Mouse (Mus musculus): ENCODE measurements around the gene Cxcl16. TPM values are rescaled to one million over a fixed set of nuclear protein-coding genes. Genes with fewer than 3 reads are reported as not detected.

The Cxcl16 gene
- polyA plus RNA-seq (2015; fragmentation: Nextera tagmentation; extraction: Ambion mirVana) = 6.0 and 7.3 TPM in 2 replicates

DNA sequence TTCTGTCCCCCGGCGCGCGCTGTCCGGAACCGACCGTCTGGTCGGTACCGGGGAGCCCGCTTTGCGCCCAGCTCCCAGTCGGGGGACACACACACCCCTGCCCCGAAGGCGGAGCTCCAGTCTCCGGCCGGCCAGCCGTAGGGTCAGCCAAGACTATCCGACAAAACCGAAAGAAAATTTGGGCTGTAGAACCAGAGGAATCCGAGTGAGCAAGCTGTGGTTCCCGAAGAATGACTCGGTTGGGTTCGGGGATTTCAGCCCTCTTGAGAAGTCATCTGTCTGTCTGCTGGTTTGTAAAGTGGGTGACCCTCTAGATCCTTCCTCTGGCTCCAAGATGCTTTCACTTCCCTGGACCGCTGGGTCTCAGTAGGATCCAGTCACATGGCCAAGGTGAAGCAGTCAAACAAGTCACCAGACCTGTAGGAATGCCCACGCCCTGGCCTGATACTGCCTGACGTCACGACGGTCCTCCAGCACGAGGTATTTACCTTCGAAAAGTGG is at the start of gene Cxcl16:
Gene Cxcl16 (minus strand): TSS at position 384 of the 501 bp plus-strand sequence.
- peak within 1 kb of the TSS; percentile 82 for H3K4me2 ChIP-seq (ENCODE audit: low read length)
- 6% methylated on average over 30 of the region's 30 CpGs for WGBS
- no peak within 1 kb of the TSS for H3K27ac ChIP-seq (ENCODE audit: low read depth, low read length)
- ATAC-seq = no peak
- H3K4me3 ChIP-seq (ENCODE audit: low read length) = peak within 1 kb of the TSS; percentile 46
- peak within 1 kb of the TSS; percentile 67 for H3K9ac ChIP-seq (ENCODE audit: low read depth, low read length)
- H3K4me1 ChIP-seq (ENCODE audit: control insufficient read depth, insufficient read depth, low read depth, low read length) = peaks cover 6% of the 10 kb centered on the region
- H3K9me3 ChIP-seq (ENCODE audit: control insufficient read depth, low read length) = no peaks in the 10 kb centered on the region
- H3K27me3 ChIP-seq (replicated peaks; ENCODE audit: control insufficient read depth, insufficient read depth, low read length) = peaks cover 13% of the 10 kb centered on the region
- no peaks in the 10 kb centered on the region for H3K36me3 ChIP-seq (ENCODE audit: control insufficient read depth, insufficient read depth, low read length)

DNA sequence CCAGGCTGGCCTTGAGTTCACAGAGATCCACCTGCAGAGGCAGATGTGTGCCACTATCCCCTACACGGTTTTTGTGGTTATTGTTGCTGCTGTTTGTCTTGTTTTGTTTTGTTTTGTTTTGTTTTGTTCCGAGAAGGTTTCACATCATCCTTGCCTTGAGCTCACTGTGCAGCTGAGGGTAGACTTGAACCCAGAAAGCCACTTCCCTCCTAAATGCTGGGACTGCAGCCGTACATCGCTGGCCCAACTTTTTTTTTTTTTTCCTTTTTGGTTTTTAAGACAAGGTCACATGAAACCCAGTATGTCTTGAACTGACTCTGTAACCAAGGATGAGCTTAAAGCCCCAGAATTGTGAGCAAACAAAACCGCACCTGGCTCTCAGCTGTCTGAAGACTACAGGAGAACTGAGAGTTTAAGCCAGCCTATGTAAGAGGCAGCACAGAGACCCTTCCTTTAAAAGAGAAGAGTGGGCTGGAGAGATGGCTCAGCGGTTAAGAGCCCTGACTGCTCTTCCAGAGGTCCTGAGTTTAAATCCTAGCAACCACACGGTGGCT is 47.3 kb upstream of the Cxcl16 start:
- 78% methylated on average over 7 of the region's 7 CpGs for WGBS
- Histone ChIP-seq H3K4me1 (ENCODE audit: control insufficient read depth, insufficient read depth, low read depth, low read length) (peaks cover 3% of the 10 kb centered on the region), H3K9ac (ENCODE audit: low read depth, low read length) (no peak overlapping the region), H3K4me2 (ENCODE audit: low read length) (no peak overlapping the region), H3K36me3 (ENCODE audit: control insufficient read depth, insufficient read depth, low read length) (no peaks in the 10 kb centered on the region), H3K27me3 (replicated peaks; ENCODE audit: control insufficient read depth, insufficient read depth, low read length) (peaks cover 4% of the 10 kb centered on the region; the same call in 1 of the 2 replicates), H3K4me3 (ENCODE audit: low read length) (no peak overlapping the region), H3K27ac (ENCODE audit: low read depth, low read length) (no peak overlapping the region), H3K9me3 (ENCODE audit: control insufficient read depth, low read length) (no peaks in the 10 kb centered on the region)
- no peak for ATAC-seq

DNA sequence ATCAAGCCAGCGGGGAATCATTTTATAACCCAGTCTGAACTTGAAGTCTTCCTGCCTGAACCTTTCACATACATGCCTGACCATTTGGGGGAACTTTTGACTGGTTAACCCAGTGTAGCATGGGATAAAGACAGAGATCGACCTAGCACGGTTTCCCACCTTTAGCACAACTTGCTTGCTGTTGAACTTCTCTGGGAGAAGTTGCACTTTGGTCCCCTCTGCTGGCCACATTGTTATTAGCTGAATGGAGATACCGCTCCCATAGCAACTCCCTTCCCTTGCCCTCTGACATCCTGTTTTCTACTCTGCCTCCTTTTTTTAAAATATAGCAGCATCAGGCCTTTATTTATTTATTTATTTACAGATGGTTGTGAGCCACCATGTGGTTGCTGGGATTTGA is 46.6 kb upstream of the Cxcl16 start:
- WGBS = 22% methylated on average over 4 of the region's 4 CpGs
- peaks cover 3% of the 10 kb centered on the region for H3K4me1 ChIP-seq (ENCODE audit: control insufficient read depth, insufficient read depth, low read depth, low read length)
- H3K27ac ChIP-seq (ENCODE audit: low read depth, low read length) = no peak overlapping the region
- H3K9ac ChIP-seq (ENCODE audit: low read depth, low read length) = no peak overlapping the region
- no peak overlapping the region for H3K4me2 ChIP-seq (ENCODE audit: low read length)
- H3K9me3 ChIP-seq (ENCODE audit: control insufficient read depth, low read length) = no peaks in the 10 kb centered on the region
- H3K4me3 ChIP-seq (ENCODE audit: low read length) = no peak overlapping the region
- no peaks in the 10 kb centered on the region for H3K36me3 ChIP-seq (ENCODE audit: control insufficient read depth, insufficient read depth, low read length)
- no peak for ATAC-seq
- H3K27me3 ChIP-seq (replicated peaks; ENCODE audit: control insufficient read depth, insufficient read depth, low read length) = peaks cover 4% of the 10 kb centered on the region; the same call in 1 of the 2 replicates

DNA sequence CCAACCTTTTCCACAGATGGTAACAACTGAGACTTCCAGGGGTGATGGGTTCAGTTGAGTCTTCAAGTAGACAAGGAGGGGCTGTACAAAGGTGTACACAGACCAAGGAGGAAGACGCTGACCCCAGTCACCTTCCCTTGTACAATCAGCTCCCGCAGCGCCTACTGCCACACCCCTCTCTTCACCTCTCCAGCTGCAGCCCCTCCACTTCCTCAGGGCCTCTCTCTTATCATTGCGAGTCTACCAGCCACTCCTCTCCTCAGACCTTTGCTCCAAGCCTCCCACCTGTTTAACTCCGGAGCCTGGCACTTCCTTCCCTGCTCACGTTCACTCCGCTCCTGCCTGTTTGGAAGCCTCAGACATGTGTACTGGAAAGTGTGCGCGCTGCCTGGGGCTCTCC is 45.2 kb upstream of the Cxcl16 start, which contains the start of gene Tm4sf5:
Gene Tm4sf5 (plus strand): TSS at position 275 of the 400 bp plus-strand sequence.
- no peak within 1 kb of the TSS for H3K27ac ChIP-seq (ENCODE audit: low read depth, low read length)
- H3K36me3 ChIP-seq (ENCODE audit: control insufficient read depth, insufficient read depth, low read length) = no peaks in the 10 kb centered on the region
- ATAC-seq = no peak
- H3K4me2 ChIP-seq (ENCODE audit: low read length) = no peak within 1 kb of the TSS
- H3K4me3 ChIP-seq (ENCODE audit: low read length) = no peak within 1 kb of the TSS
- WGBS = 87% methylated on average over 9 of the region's 9 CpGs
- 0 out of 2 replicates have a peak, but pooled peaks cover 2% of the 10 kb centered on the region for H3K27me3 ChIP-seq (replicated peaks; ENCODE audit: control insufficient read depth, insufficient read depth, low read length)
- H3K9ac ChIP-seq (ENCODE audit: low read depth, low read length) = no peak within 1 kb of the TSS
- no peaks in the 10 kb centered on the region for H3K9me3 ChIP-seq (ENCODE audit: control insufficient read depth, low read length)
- H3K4me1 ChIP-seq (ENCODE audit: control insufficient read depth, insufficient read depth, low read depth, low read length) = peaks cover 3% of the 10 kb centered on the region

DNA sequence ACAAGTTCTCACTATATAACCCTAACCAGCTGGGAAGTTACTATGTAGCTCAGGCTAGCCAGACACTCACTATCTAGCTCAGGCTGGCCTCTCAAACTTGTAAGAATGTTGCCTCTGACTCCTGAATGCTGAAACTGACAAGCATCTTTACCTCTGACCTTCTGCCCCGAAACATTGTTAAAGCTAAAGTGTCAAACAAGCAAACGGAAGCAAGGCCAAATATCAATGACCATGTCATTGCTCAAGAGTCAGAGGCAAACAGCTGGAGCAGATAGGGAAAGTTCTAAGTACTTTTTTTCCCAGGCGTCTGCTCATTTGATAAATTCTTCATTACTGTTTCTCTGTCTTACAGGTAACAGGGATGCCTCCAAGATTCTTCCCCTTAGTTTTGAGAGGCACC is 42.2 kb upstream of the Cxcl16 start:
- ATAC-seq = no peak
- Histone ChIP-seq H3K27ac (ENCODE audit: low read depth, low read length) (no peak overlapping the region), H3K9ac (ENCODE audit: low read depth, low read length) (no peak overlapping the region), H3K9me3 (ENCODE audit: control insufficient read depth, low read length) (no peaks in the 10 kb centered on the region), H3K36me3 (ENCODE audit: control insufficient read depth, insufficient read depth, low read length) (no peaks in the 10 kb centered on the region), H3K4me2 (ENCODE audit: low read length) (no peak overlapping the region), H3K27me3 (replicated peaks; ENCODE audit: control insufficient read depth, insufficient read depth, low read length) (no peaks in the 10 kb centered on the region), H3K4me1 (ENCODE audit: control insufficient read depth, insufficient read depth, low read depth, low read length) (no peaks in the 10 kb centered on the region), H3K4me3 (ENCODE audit: low read length) (no peak overlapping the region)
- WGBS = 77% methylated on average over 3 of the region's 3 CpGs

DNA sequence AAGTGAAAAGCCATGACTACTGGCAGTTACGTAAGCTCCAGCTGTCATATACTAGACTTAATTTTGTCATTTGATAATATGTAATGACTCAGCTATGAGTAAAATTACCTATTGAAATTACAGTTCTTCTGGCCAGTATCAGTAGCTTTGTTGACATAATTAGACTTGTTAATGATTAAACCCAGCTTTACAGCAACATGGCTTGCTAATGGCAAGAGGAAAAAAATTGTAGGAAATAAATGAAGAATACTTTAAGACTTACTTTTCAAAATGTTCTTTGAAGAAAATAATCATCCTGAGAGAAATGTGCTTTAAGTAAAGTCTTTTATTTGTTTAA is 40.7 kb upstream of the Cxcl16 start:
- WGBS = 95% methylated on average over 1 of the region's 1 CpGs
- Histone ChIP-seq H3K9ac (ENCODE audit: low read depth, low read length) (no peak overlapping the region), H3K27me3 (replicated peaks; ENCODE audit: control insufficient read depth, insufficient read depth, low read length) (no peaks in the 10 kb centered on the region), H3K4me3 (ENCODE audit: low read length) (no peak overlapping the region), H3K4me1 (ENCODE audit: control insufficient read depth, insufficient read depth, low read depth, low read length) (no peaks in the 10 kb centered on the region), H3K36me3 (ENCODE audit: control insufficient read depth, insufficient read depth, low read length) (no peaks in the 10 kb centered on the region), H3K4me2 (ENCODE audit: low read length) (no peak overlapping the region), H3K9me3 (ENCODE audit: control insufficient read depth, low read length) (no peaks in the 10 kb centered on the region), H3K27ac (ENCODE audit: low read depth, low read length) (no peak overlapping the region)
- no peak for ATAC-seq

DNA sequence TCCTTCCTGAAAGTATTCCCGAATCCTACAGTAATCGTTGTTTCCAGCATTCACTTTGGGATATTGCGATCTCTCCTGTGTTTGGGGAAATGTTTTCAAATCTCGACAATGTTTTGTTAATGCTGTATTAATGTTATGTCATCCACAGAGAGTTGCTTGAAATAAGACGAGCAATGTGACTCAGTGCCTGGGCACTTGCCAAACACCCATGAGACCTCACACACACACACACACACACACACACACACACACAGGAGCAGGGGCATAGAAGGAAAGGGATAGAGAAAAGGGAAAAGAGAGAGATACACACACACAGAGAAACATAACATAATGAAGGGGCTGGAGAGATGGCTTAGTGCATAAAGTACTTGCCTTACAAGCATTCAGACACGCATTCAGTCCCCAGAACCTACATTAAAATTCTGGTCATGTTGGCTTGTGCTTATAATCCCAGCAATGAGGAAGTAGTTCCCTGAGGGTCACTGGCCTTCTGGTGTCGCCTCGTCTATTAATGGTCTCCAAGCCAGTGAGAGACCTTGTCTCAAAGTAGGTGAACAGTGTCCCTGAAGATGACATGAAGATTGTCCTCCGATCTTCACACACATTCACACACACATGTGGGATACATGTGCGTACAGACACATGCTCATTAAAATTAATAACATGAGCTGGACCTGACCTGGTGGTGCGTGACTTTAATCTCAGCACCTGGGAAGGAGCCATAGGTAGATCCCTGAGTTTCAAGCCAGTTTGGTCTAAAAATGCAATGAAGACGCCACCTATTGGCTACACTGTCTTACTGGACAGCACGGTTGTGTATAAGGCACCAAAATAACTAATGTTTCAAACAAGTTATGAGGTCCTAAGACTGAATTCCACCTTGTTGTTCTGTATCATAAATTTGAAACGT is 40.0 kb upstream of the Cxcl16 start:
- no peak overlapping the region for H3K27ac ChIP-seq (ENCODE audit: low read depth, low read length)
- H3K9me3 ChIP-seq (ENCODE audit: control insufficient read depth, low read length) = no peaks in the 10 kb centered on the region
- no peak overlapping the region for H3K9ac ChIP-seq (ENCODE audit: low read depth, low read length)
- ATAC-seq = no peak
- H3K36me3 ChIP-seq (ENCODE audit: control insufficient read depth, insufficient read depth, low read length) = no peaks in the 10 kb centered on the region
- H3K27me3 ChIP-seq (replicated peaks; ENCODE audit: control insufficient read depth, insufficient read depth, low read length) = no peaks in the 10 kb centered on the region
- H3K4me2 ChIP-seq (ENCODE audit: low read length) = no peak overlapping the region
- H3K4me1 ChIP-seq (ENCODE audit: control insufficient read depth, insufficient read depth, low read depth, low read length) = no peaks in the 10 kb centered on the region
- 74% methylated on average over 14 of the region's 14 CpGs for WGBS
- no peak overlapping the region for H3K4me3 ChIP-seq (ENCODE audit: low read length)

DNA sequence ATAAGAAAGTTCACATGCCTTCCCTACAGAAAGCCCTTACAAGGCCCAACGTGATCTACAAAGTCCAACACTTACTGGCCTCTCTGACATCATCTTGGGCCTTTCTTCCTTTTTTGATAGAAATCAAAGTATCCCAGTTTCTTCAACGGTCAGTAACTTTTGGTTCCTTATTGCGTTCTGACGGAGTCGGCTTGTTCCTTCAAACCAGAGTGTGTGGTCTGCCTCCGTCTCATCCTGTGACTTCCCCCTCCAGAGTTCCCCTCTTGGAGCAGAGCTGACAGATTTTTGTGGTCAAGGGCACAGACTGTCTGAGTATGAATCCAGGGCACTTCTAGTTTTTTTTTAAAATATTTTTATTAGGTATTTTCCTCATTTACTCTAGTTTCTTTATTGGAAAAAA is 29.9 kb upstream of the Cxcl16 start:
- WGBS = 89% methylated on average over 6 of the region's 6 CpGs
- Histone ChIP-seq H3K27me3 (replicated peaks; ENCODE audit: control insufficient read depth, insufficient read depth, low read length) (no peaks in the 10 kb centered on the region), H3K36me3 (ENCODE audit: control insufficient read depth, insufficient read depth, low read length) (no peaks in the 10 kb centered on the region), H3K27ac (ENCODE audit: low read depth, low read length) (no peak overlapping the region), H3K4me3 (ENCODE audit: low read length) (no peak overlapping the region), H3K9ac (ENCODE audit: low read depth, low read length) (no peak overlapping the region), H3K4me2 (ENCODE audit: low read length) (no peak overlapping the region), H3K9me3 (ENCODE audit: control insufficient read depth, low read length) (no peaks in the 10 kb centered on the region), H3K4me1 (ENCODE audit: control insufficient read depth, insufficient read depth, low read depth, low read length) (no peaks in the 10 kb centered on the region)
- ATAC-seq = no peak

DNA sequence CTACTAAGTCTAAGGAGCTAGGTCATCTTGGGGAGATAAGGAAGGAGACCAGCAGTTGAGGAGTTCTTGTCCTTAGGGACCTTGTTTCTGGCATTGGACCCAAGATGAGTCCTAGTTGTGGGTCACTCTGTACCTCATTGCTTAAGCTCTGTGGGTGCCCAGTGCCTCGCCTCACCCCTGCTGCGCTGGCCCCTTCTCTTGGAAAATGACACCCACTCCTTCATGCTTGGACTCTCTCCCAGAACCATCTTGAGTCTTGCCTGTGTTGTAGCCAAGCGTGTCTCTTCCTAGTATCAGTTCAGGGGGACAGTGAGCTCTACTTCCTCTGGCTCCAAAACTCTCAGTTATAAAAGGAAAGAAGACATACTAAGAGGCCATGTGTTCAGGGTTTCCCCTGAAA is 29.4 kb upstream of the Cxcl16 start:
- Histone ChIP-seq H3K4me1 (ENCODE audit: control insufficient read depth, insufficient read depth, low read depth, low read length) (no peaks in the 10 kb centered on the region), H3K9ac (ENCODE audit: low read depth, low read length) (no peak overlapping the region), H3K9me3 (ENCODE audit: control insufficient read depth, low read length) (no peaks in the 10 kb centered on the region), H3K27ac (ENCODE audit: low read depth, low read length) (no peak overlapping the region), H3K27me3 (replicated peaks; ENCODE audit: control insufficient read depth, insufficient read depth, low read length) (no peaks in the 10 kb centered on the region), H3K4me3 (ENCODE audit: low read length) (no peak overlapping the region), H3K4me2 (ENCODE audit: low read length) (no peak overlapping the region), H3K36me3 (ENCODE audit: control insufficient read depth, insufficient read depth, low read length) (no peaks in the 10 kb centered on the region)
- no peak for ATAC-seq
- 82% methylated on average over 3 of the region's 3 CpGs for WGBS

All from hindbrain, embryonic 16.5 days (tissue).